Mouse (Mus musculus) leukemia stem cell, adult 10-12 weeks (primary cell): Measurements from ENCODE around the gene Olfr1217. TPM values are rescaled to one million over a fixed set of nuclear protein-coding genes. Genes with fewer than 3 reads are reported as not detected.

ENCODE experiments used
- polyA plus RNA-seq: library from polyadenylated mRNA; stranded (reverse); fragments of >175 nt; gene quantifications from 2 replicates; pipeline ENCODE4 v1.2.3, GENCODE M21; 2012; ENCODE audit warnings: low replicate concordance

Gene Olfr1217
- polyA plus RNA-seq = not detected in 2 replicates

GRCm38 (mm10) chr2:89031965-89032364 lies at the start of gene Olfr1217:
Gene Olfr1217 (minus strand): TSS chr2:89032065.

GRCm38 (mm10) chr2:89061087-89061486 lies 29.2 kb upstream of the Olfr1217 start, which contains the start of gene Olfr1218:
Gene Olfr1218 (minus strand): TSS chr2:89061187.

GRCm38 (mm10) chr2:89018240-89018639 lies 13.6 kb downstream of the Olfr1217 start, which contains the start of gene Olfr1216:
Gene Olfr1216 (minus strand): TSS chr2:89018340.

GRCm38 (mm10) chr2:89006873-89007272 lies 25.0 kb downstream of the Olfr1217 start, which contains the start of gene Olfr1215:
Gene Olfr1215 (minus strand): TSS chr2:89006973.

GRCm38 (mm10) chr2:88992553-88992952 lies 39.3 kb downstream of the Olfr1217 start, which contains the start of gene Olfr1214:
Gene Olfr1214 (minus strand): TSS chr2:88992653.

GRCm38 (mm10) chr2:88980181-88980580 lies 51.7 kb downstream of the Olfr1217 start, which contains the start of gene Gm13762:
Gene Gm13762 (minus strand): TSS chr2:88980281.

Other genes starting within 250 kb of the Olfr1217 start
- gene Olfr1201, start 239.0 kb downstream of the Olfr1217 start, polyA plus RNA-seq = not detected in 2 replicates
- gene Olfr1202, start 217.6 kb downstream of the Olfr1217 start, polyA plus RNA-seq = not detected in 2 replicates
- not detected in 2 replicates for gene Olfr1205, start 202.3 kb downstream of the Olfr1217 start, polyA plus RNA-seq
- gene Olfr1204, start 182.8 kb downstream of the Olfr1217 start, polyA plus RNA-seq = not detected in 2 replicates
- gene Olfr1206, start 168.8 kb downstream of the Olfr1217 start, polyA plus RNA-seq = not detected in 2 replicates
- gene Olfr1208, start 129.8 kb downstream of the Olfr1217 start, polyA plus RNA-seq = not detected in 2 replicates
- not detected in 2 replicates for gene Olfr1209, start 116.9 kb downstream of the Olfr1217 start, polyA plus RNA-seq
- gene Olfr1211, start 94.0 kb downstream of the Olfr1217 start, polyA plus RNA-seq = not detected in 2 replicates
- gene Olfr1212, start 78.1 kb downstream of the Olfr1217 start, polyA plus RNA-seq = 0.33 TPM in 1 of 2 replicates, not detected in the other
- gene Gm13762, start 51.8 kb downstream of the Olfr1217 start, polyA plus RNA-seq = not detected in 2 replicates
- not detected in 2 replicates for gene Olfr1214, start 39.4 kb downstream of the Olfr1217 start, polyA plus RNA-seq
- gene Olfr1215, start 25.1 kb downstream of the Olfr1217 start, polyA plus RNA-seq = not detected in 2 replicates
- gene Olfr1216, start 13.7 kb downstream of the Olfr1217 start, polyA plus RNA-seq = not detected in 2 replicates
- not detected in 2 replicates for gene Olfr1218, start 29.1 kb upstream of the Olfr1217 start, polyA plus RNA-seq
- gene Olfr1219, start 51.4 kb upstream of the Olfr1217 start, polyA plus RNA-seq = not detected in 2 replicates
- not detected in 2 replicates for gene Olfr1220, start 74.8 kb upstream of the Olfr1217 start, polyA plus RNA-seq
- not detected in 2 replicates for gene Olfr1221, start 85.2 kb upstream of the Olfr1217 start, polyA plus RNA-seq
- gene Olfr1222, start 101.0 kb upstream of the Olfr1217 start, polyA plus RNA-seq = not detected in 2 replicates
- gene Olfr1223, start 119.5 kb upstream of the Olfr1217 start, polyA plus RNA-seq = not detected in 2 replicates
- gene Olfr1224-ps1, start 132.0 kb upstream of the Olfr1217 start, polyA plus RNA-seq = 0.26 TPM in 1 of 2 replicates, not detected in the other
- not detected in 2 replicates for gene Olfr1225, start 142.6 kb upstream of the Olfr1217 start, polyA plus RNA-seq
- not detected in 2 replicates for gene Olfr1226, start 168.0 kb upstream of the Olfr1217 start, polyA plus RNA-seq
- gene Olfr1228, start 222.0 kb upstream of the Olfr1217 start, polyA plus RNA-seq = not detected in 2 replicates